Mouse (Mus musculus): ENCODE data around the gene Ebf1.

Ebf1 gene

GRCm38 (mm10) chr11:44702716-44703486 is 85.8 kb downstream of the Ebf1 start:
- no peak for DNase-seq (ENCODE audit: low spot score)

GRCm38 (mm10) chr11:44703951-44704350 is 86.8 kb downstream of the Ebf1 start:
- DNase-seq (ENCODE audit: low spot score), result no peak

- no peak for DNase-seq (ENCODE audit: low spot score)
These were observed 88.7 kb downstream of the Ebf1 start for GRCm38 (mm10) chr11:44705811-44706210.

- no peak for DNase-seq (ENCODE audit: low spot score)
These were observed 89.3 kb downstream of the Ebf1 start for GRCm38 (mm10) chr11:44706386-44706785.

- DNase-seq (ENCODE audit: low spot score), result no peak
These were observed 90.5 kb downstream of the Ebf1 start for GRCm38 (mm10) chr11:44707381-44708289.

- DNase-seq (ENCODE audit: low spot score), result no peak
These were observed 91.2 kb downstream of the Ebf1 start for GRCm38 (mm10) chr11:44708290-44708685.

- no peak for DNase-seq (ENCODE audit: low spot score)
These were observed 92.0 kb downstream of the Ebf1 start for GRCm38 (mm10) chr11:44709073-44709618.

GRCm38 (mm10) chr11:44709869-44710460 is 92.8 kb downstream of the Ebf1 start:
- no peak for DNase-seq (ENCODE audit: low spot score)

- DNase-seq (ENCODE audit: low spot score), result no peak
These were observed 93.7 kb downstream of the Ebf1 start for GRCm38 (mm10) chr11:44710861-44711260.

GRCm38 (mm10) chr11:44714188-44714587 is 97.1 kb downstream of the Ebf1 start:
- DNase-seq (ENCODE audit: low spot score), result no peak

- DNase-seq (ENCODE audit: low spot score), result no peak
These were observed 98.7 kb downstream of the Ebf1 start for GRCm38 (mm10) chr11:44715776-44716175.

- no peak for DNase-seq (ENCODE audit: low spot score)
These were observed 99.8 kb downstream of the Ebf1 start for GRCm38 (mm10) chr11:44716928-44717327.

- DNase-seq (ENCODE audit: low spot score), result no peak
These were observed 100.5 kb downstream of the Ebf1 start for GRCm38 (mm10) chr11:44717636-44718035.

GRCm38 (mm10) chr11:44721976-44722375 is 104.9 kb downstream of the Ebf1 start:
- no peak for DNase-seq (ENCODE audit: low spot score)

GRCm38 (mm10) chr11:44723950-44724502 is 106.9 kb downstream of the Ebf1 start:
- no peak for DNase-seq (ENCODE audit: low spot score)

- no peak for DNase-seq (ENCODE audit: low spot score)
These were observed 108.6 kb downstream of the Ebf1 start for GRCm38 (mm10) chr11:44725732-44726131.

GRCm38 (mm10) chr11:44727376-44727775 is 110.3 kb downstream of the Ebf1 start:
- no peak for DNase-seq (ENCODE audit: low spot score)

GRCm38 (mm10) chr11:44727821-44728220 is 110.7 kb downstream of the Ebf1 start:
- DNase-seq (ENCODE audit: low spot score), result no peak

- no peak for DNase-seq (ENCODE audit: low spot score)
These were observed 111.2 kb downstream of the Ebf1 start for GRCm38 (mm10) chr11:44728271-44728670.

GRCm38 (mm10) chr11:44729931-44730330 is 112.8 kb downstream of the Ebf1 start:
- no peak for DNase-seq (ENCODE audit: low spot score)

- DNase-seq (ENCODE audit: low spot score), result no peak
These were observed 114.6 kb downstream of the Ebf1 start for GRCm38 (mm10) chr11:44731763-44732162.

GRCm38 (mm10) chr11:44733276-44733675 is 116.2 kb downstream of the Ebf1 start:
- no peak for DNase-seq (ENCODE audit: low spot score)

All from urinary bladder, postnatal 25 days (tissue).